Mouse (Mus musculus): Measurements from ENCODE around the gene Fam149a.
A peak's percentile ranks its signal among the peaks of the same experiment; 100 is the strongest.
"Not testable (repeated sequence)": the region's sequence is repeated elsewhere in the genome, so short reads cannot be mapped to it uniquely, and the experiment has no call there.

The Fam149a gene

GRCm38 (mm10) chr8:45330856-45331255 lies 51.2 kb downstream of the Fam149a start:
- DNase-seq: no peak

GRCm38 (mm10) chr8:45329206-45329980 lies 52.7 kb downstream of the Fam149a start:
- no peak for DNase-seq

DNA sequence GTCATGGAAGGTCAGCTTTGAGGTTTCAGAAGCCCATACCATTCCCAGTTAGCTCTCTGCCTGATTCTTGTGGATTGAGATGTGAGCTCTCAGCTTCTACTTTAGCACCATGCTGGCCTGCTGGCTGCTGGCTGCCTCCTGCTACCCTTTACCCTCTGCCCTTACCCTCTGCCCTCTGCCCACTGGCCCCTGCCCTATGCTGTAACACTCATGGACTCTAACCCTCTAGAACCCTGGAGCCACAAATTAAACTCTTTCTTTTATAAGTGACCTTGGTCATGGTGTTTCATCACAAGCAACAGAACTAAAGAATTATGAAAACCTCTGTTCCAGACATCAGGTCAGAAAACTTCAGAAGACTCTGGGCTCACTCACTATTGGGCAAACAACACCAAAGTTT lies 55.0 kb downstream of the Fam149a start:
- DNase-seq: not testable (repeated sequence)

DNA sequence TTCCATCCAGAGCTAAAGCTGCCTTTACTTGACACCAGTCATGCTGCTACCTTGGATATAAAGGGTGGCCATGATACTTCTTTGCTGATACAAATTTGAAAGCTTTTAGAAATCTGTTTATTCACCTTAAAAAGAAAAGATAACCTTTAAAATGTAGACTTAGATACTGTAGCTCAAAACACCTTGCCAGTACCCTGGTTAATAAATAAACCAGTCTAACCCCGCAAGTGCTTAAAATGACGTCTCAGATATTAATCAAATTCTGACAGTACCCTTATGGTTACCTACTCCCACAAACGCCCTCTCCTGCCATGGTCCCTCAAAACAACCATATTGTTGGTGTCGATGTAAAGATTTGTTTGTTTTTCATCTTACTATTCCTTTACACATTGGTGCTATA lies 57.9 kb downstream of the Fam149a start:
- no peak for DNase-seq

DNA sequence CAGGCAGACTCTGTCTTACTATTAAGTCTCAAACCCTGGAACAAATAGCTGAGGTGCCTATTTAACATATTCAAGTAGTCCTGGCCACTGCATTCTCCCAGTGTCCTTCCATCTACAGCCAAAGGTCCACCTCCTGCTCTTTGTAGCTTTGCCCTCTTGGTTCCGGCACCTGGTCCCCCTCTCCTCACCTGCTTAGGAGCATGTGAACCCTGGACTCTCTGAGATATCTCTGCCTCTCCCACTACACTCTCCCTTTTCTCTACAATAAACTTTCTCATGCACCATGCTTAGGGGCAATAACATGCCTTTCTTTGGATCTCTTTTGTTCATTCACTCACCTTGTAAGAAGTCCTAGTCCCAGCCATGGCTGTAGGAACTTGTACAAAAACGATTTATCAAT lies 60.7 kb downstream of the Fam149a start:
- DNase-seq: no peak

DNA sequence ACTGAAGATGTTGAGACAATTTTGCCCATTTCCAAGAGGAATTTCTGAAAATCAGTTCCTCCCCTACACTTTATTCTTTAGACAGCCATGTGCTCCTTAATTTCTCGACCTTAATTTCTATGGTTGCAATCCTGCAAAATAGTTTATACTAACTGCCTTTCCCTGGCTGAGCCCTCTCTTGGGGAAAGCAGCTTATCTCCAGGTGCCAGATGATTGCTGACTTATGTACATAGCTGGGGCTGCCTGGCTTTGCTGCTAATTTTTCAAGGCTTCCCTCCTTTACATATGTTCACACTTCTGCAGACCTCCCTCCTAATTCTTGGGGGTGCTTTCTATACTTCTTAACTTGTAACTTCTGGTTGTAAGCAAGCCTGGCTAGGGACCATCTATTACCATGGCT lies 61.2 kb downstream of the Fam149a start:
- DNase-seq: no peak

- no peak for DNase-seq
These were observed 71.1 kb downstream of the Fam149a start for GRCm38 (mm10) chr8:45310967-45311366.

GRCm38 (mm10) chr8:45308366-45308765 lies 73.7 kb downstream of the Fam149a start, which contains the start of gene Gm45753:
TSS of gene Gm45753 (minus strand) at chr8:45308466.
- DNase-seq: no peak

DNA sequence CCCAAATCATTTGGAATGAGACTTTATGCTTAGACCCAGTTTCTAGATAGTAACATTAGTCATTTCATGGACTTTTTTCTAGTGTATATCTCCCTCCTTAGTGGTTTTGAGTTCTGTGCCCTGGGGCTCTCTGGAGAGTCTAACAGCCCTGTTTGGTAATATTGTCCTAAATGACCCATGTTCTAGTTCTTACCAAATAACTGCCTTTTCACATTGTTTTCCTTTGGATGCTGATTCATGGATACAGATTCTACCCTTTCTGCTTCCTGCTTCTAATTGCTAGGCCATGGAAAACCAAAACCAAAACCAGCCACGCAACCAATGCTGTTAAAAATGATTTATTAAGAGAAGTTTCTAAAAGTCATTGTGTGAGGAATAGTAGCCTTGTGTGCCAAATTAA lies 76.6 kb downstream of the Fam149a start:
- no peak for DNase-seq

GRCm38 (mm10) chr8:45304354-45304753 lies 77.7 kb downstream of the Fam149a start:
- no peak for DNase-seq

DNA sequence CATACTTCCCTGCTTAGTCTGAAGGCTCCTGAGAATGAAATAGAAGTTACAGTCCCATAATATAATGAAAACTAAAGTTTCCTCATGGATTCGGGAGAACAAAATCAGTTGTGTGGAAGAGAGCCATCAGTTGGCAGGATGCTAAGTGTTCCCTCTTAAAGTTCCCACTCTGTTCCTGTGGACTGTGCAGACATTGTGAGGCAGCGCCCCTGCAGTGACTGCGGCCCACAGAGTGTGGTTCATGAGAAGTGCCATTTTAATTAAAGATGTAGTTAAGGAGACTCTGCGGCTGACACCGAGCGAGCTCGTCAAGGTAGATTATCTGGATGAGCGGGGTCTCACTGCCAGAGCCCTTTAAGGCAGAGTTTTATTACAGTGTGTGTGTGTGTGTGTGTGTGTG lies 79.7 kb downstream of the Fam149a start:
- no peak for DNase-seq

GRCm38 (mm10) chr8:45295276-45295675 lies 86.8 kb downstream of the Fam149a start:
- DNase-seq: no peak

- no peak for DNase-seq
These were observed 87.4 kb downstream of the Fam149a start, which contains the start of gene Klkb1 for GRCm38 (mm10) chr8:45294687-45295086. TSS of gene Klkb1 (minus strand) at chr8:45294859.

GRCm38 (mm10) chr8:45291790-45292189 lies 90.3 kb downstream of the Fam149a start:
- DNase-seq: peak; percentile 37
